Mouse (Mus musculus): Measurements from ENCODE around the gene Zdhhc22. TPM values are rescaled to one million over a fixed set of nuclear protein-coding genes. Genes with fewer than 3 reads are reported as not detected.

The Zdhhc22 gene
- polyA plus RNA-seq, 1 experiment from 2014 or later = 0.82 TPM

GRCm38 (mm10) chr12:86941734-86942486 lies 48.3 kb downstream of the Zdhhc22 start:
- H3K36me3 ChIP-seq (ENCODE audit: control insufficient read depth, insufficient read depth, low read length) = no peaks in the 10 kb centered on the region
- H3K9ac ChIP-seq (ENCODE audit: low read depth, low read length) = no peak overlapping the region
- H3K4me3 ChIP-seq (ENCODE audit: low read depth, low read length) = no peak overlapping the region
- 0 out of 2 replicates have a peak overlapping the region, but pooled peaks have one; percentile 1 for H3K4me2 ChIP-seq (replicated peaks; ENCODE audit: low read depth, low read length)
- no peaks in the 10 kb centered on the region for H3K27me3 ChIP-seq (ENCODE audit: control insufficient read depth, insufficient read depth, low read length)
- peaks cover 13% of the 10 kb centered on the region for H3K4me1 ChIP-seq (replicated peaks; ENCODE audit: control insufficient read depth, insufficient read depth, low read length)
- WGBS = 31% methylated on average over 5 of the region's 5 CpGs
- DNase-seq (ENCODE audit: low spot score) = peak; percentile 75
- H3K27ac ChIP-seq (ENCODE audit: low read depth, low read length) = peak overlapping the region; percentile 74
- peak; percentile 66 for ATAC-seq (ENCODE audit: low FRiP score)
- H3K9me3 ChIP-seq (ENCODE audit: control insufficient read depth, low read length) = no peaks in the 10 kb centered on the region

- DNase-seq (ENCODE audit: low spot score) (peak; percentile 52), ATAC-seq (ENCODE audit: low FRiP score) (peak; percentile 47)
- H3K9me3 ChIP-seq (ENCODE audit: control insufficient read depth, low read length) = no peaks in the 10 kb centered on the region
- H3K27me3 ChIP-seq (ENCODE audit: control insufficient read depth, insufficient read depth, low read length) = no peaks in the 10 kb centered on the region
- H3K4me2 ChIP-seq (replicated peaks; ENCODE audit: low read depth, low read length) = no peak overlapping the region
- 26% methylated on average over 11 of the region's 11 CpGs for WGBS
- H3K36me3 ChIP-seq (ENCODE audit: control insufficient read depth, insufficient read depth, low read length) = no peaks in the 10 kb centered on the region
- H3K27ac ChIP-seq (ENCODE audit: low read depth, low read length) = peak overlapping the region; percentile 74
- peak overlapping the region; percentile 45 for H3K9ac ChIP-seq (ENCODE audit: low read depth, low read length)
- no peak overlapping the region for H3K4me3 ChIP-seq (ENCODE audit: low read depth, low read length)
- H3K4me1 ChIP-seq (replicated peaks; ENCODE audit: control insufficient read depth, insufficient read depth, low read length) = peaks cover 13% of the 10 kb centered on the region
These were observed 49.1 kb downstream of the Zdhhc22 start for GRCm38 (mm10) chr12:86941173-86941572.

GRCm38 (mm10) chr12:86938571-86938970 lies 51.7 kb downstream of the Zdhhc22 start:
- 73% methylated on average over 9 of the region's 9 CpGs for WGBS
- H3K27ac ChIP-seq (ENCODE audit: low read depth, low read length) = no peak overlapping the region
- H3K36me3 ChIP-seq (ENCODE audit: control insufficient read depth, insufficient read depth, low read length) = no peaks in the 10 kb centered on the region
- H3K4me3 ChIP-seq (ENCODE audit: low read depth, low read length) = no peak overlapping the region
- DNase-seq (ENCODE audit: low spot score) (no peak), ATAC-seq (ENCODE audit: low FRiP score) (no peak)
- peaks cover 13% of the 10 kb centered on the region for H3K4me1 ChIP-seq (replicated peaks; ENCODE audit: control insufficient read depth, insufficient read depth, low read length)
- H3K4me2 ChIP-seq (replicated peaks; ENCODE audit: low read depth, low read length) = no peak overlapping the region
- no peaks in the 10 kb centered on the region for H3K9me3 ChIP-seq (ENCODE audit: control insufficient read depth, low read length)
- H3K9ac ChIP-seq (ENCODE audit: low read depth, low read length) = no peak overlapping the region
- no peaks in the 10 kb centered on the region for H3K27me3 ChIP-seq (ENCODE audit: control insufficient read depth, insufficient read depth, low read length)

- WGBS = 88% methylated on average over 11 of the region's 11 CpGs
These were observed 53.5 kb downstream of the Zdhhc22 start for GRCm38 (mm10) chr12:86936587-86937343.

GRCm38 (mm10) chr12:86935692-86936282 lies 54.4 kb downstream of the Zdhhc22 start:
- Histone ChIP-seq H3K27me3 (ENCODE audit: control insufficient read depth, insufficient read depth, low read length) (no peaks in the 10 kb centered on the region), H3K27ac (ENCODE audit: low read depth, low read length) (no peak overlapping the region), H3K4me3 (ENCODE audit: low read depth, low read length) (no peak overlapping the region), H3K36me3 (ENCODE audit: control insufficient read depth, insufficient read depth, low read length) (no peaks in the 10 kb centered on the region), H3K9ac (ENCODE audit: low read depth, low read length) (no peak overlapping the region), H3K4me1 (replicated peaks; ENCODE audit: control insufficient read depth, insufficient read depth, low read length) (peaks cover 3% of the 10 kb centered on the region), H3K9me3 (ENCODE audit: control insufficient read depth, low read length) (no peaks in the 10 kb centered on the region), H3K4me2 (replicated peaks; ENCODE audit: low read depth, low read length) (no peak overlapping the region)
- 91% methylated on average over 8 of the region's 8 CpGs for WGBS
- no peak for DNase-seq (ENCODE audit: low spot score)
- ATAC-seq (ENCODE audit: low FRiP score) = no peak

More at GRCm38 (mm10) chr12:86936587-86937343, 53.5 kb downstream of the Zdhhc22 start:
- H3K27me3 ChIP-seq (ENCODE audit: control insufficient read depth, insufficient read depth, low read length) = no peaks in the 10 kb centered on the region
- H3K36me3 ChIP-seq (ENCODE audit: control insufficient read depth, insufficient read depth, low read length) = no peaks in the 10 kb centered on the region
- no peak overlapping the region for H3K27ac ChIP-seq (ENCODE audit: low read depth, low read length)
- no peaks in the 10 kb centered on the region for H3K9me3 ChIP-seq (ENCODE audit: control insufficient read depth, low read length)
- peaks cover 10% of the 10 kb centered on the region for H3K4me1 ChIP-seq (replicated peaks; ENCODE audit: control insufficient read depth, insufficient read depth, low read length)
- no peak overlapping the region for H3K9ac ChIP-seq (ENCODE audit: low read depth, low read length)
- H3K4me2 ChIP-seq (replicated peaks; ENCODE audit: low read depth, low read length) = no peak overlapping the region
- H3K4me3 ChIP-seq (ENCODE audit: low read depth, low read length) = no peak overlapping the region
- DNase-seq (ENCODE audit: low spot score) = no peak
- no peak for ATAC-seq (ENCODE audit: low FRiP score)

GRCm38 (mm10) chr12:86934748-86935147 lies 55.5 kb downstream of the Zdhhc22 start:
- no peaks in the 10 kb centered on the region for H3K36me3 ChIP-seq (ENCODE audit: control insufficient read depth, insufficient read depth, low read length)
- H3K4me2 ChIP-seq (replicated peaks; ENCODE audit: low read depth, low read length) = no peak overlapping the region
- no peaks in the 10 kb centered on the region for H3K27me3 ChIP-seq (ENCODE audit: control insufficient read depth, insufficient read depth, low read length)
- 84% methylated on average over 1 of the region's 1 CpGs for WGBS
- no peak overlapping the region for H3K9ac ChIP-seq (ENCODE audit: low read depth, low read length)
- no peak for DNase-seq (ENCODE audit: low spot score)
- H3K4me3 ChIP-seq (ENCODE audit: low read depth, low read length) = no peak overlapping the region
- no peaks in the 10 kb centered on the region for H3K4me1 ChIP-seq (replicated peaks; ENCODE audit: control insufficient read depth, insufficient read depth, low read length)
- H3K27ac ChIP-seq (ENCODE audit: low read depth, low read length) = no peak overlapping the region
- H3K9me3 ChIP-seq (ENCODE audit: control insufficient read depth, low read length) = no peaks in the 10 kb centered on the region
- no peak for ATAC-seq (ENCODE audit: low FRiP score)

- DNase-seq (ENCODE audit: low spot score) = no peak
- no peaks in the 10 kb centered on the region for H3K4me1 ChIP-seq (replicated peaks; ENCODE audit: control insufficient read depth, insufficient read depth, low read length)
- no peak overlapping the region for H3K4me2 ChIP-seq (replicated peaks; ENCODE audit: low read depth, low read length)
- ATAC-seq (ENCODE audit: low FRiP score) = no peak
- H3K27ac ChIP-seq (ENCODE audit: low read depth, low read length) = no peak overlapping the region
- no peak overlapping the region for H3K9ac ChIP-seq (ENCODE audit: low read depth, low read length)
- H3K36me3 ChIP-seq (ENCODE audit: control insufficient read depth, insufficient read depth, low read length) = no peaks in the 10 kb centered on the region
- H3K9me3 ChIP-seq (ENCODE audit: control insufficient read depth, low read length) = no peaks in the 10 kb centered on the region
- H3K27me3 ChIP-seq (ENCODE audit: control insufficient read depth, insufficient read depth, low read length) = no peaks in the 10 kb centered on the region
- no peak overlapping the region for H3K4me3 ChIP-seq (ENCODE audit: low read depth, low read length)
- 12% methylated on average over 6 of the region's 6 CpGs for WGBS
These were observed 57.7 kb downstream of the Zdhhc22 start for GRCm38 (mm10) chr12:86932575-86932952.

- ATAC-seq (ENCODE audit: low FRiP score) = no peak
These were observed 58.2 kb downstream of the Zdhhc22 start for GRCm38 (mm10) chr12:86931919-86932574.

More at GRCm38 (mm10) chr12:86931919-86932574, 58.2 kb downstream of the Zdhhc22 start:
- no peak for DNase-seq (ENCODE audit: low spot score)
- H3K9ac ChIP-seq (ENCODE audit: low read depth, low read length) = no peak overlapping the region
- no peak overlapping the region for H3K27ac ChIP-seq (ENCODE audit: low read depth, low read length)
- H3K36me3 ChIP-seq (ENCODE audit: control insufficient read depth, insufficient read depth, low read length) = no peaks in the 10 kb centered on the region
- H3K4me2 ChIP-seq (replicated peaks; ENCODE audit: low read depth, low read length) = no peak overlapping the region
- H3K27me3 ChIP-seq (ENCODE audit: control insufficient read depth, insufficient read depth, low read length) = no peaks in the 10 kb centered on the region
- H3K4me3 ChIP-seq (ENCODE audit: low read depth, low read length) = no peak overlapping the region
- H3K4me1 ChIP-seq (replicated peaks; ENCODE audit: control insufficient read depth, insufficient read depth, low read length) = no peaks in the 10 kb centered on the region
- 14% methylated on average over 7 of the region's 7 CpGs for WGBS
- no peaks in the 10 kb centered on the region for H3K9me3 ChIP-seq (ENCODE audit: control insufficient read depth, low read length)
